Mouse (Mus musculus) liver, postnatal 0 days (tissue): ENCODE results near the gene Sorbs1.

Experiments
- CTCF ChIP-seq: sonication (generic); IDR thresholded peaks from 2 replicates; pipeline ENCODE4 v1.5.1; 2016; ENCODE audit warnings: antibody characterized with exemption, low read depth
- EP300 ChIP-seq: IDR thresholded peaks from 2 replicates; pipeline ENCODE4 v1.6.1; 2016; ENCODE audit warnings: antibody characterized with exemption, low read depth, mild to moderate bottlenecking

DNA sequence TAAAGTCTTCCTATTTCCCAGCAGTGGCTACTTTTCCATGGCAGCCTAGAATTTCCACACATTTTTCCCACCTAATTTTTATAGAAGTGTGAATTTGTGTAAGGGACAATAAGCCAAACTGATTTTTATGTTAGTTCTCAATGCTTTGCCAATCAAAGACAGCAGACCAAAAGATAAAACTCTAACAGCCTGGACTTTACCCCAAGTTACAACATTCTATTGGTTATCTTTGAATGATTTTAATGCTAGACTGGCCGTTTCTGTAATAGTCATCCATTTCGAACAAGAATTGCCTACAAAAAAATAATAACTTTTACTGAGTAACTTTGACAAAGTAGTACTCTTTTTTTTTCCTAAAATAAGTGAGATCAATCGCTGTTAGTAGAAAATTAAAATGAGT lies 164.3 kb downstream of the Sorbs1 start:
- TF ChIP-seq CTCF: no peak
- no peak for TF ChIP-seq EP300
